Mouse (Mus musculus) cerebellum, postnatal 14 days (tissue): ENCODE results near the gene Arhgap17.

Experiments used
- DNase-seq, 2 experiments: peaks; one replicate each; pipeline ENCODE4 v3.0.0; 2021; ENCODE audit warnings: mixed read lengths in 2 of 2

The Arhgap17 gene

GRCm38 (mm10) chr7:123276568-123276967 is 93.1 kb downstream of the Arhgap17 start:
- no peak for DNase-seq

DNA sequence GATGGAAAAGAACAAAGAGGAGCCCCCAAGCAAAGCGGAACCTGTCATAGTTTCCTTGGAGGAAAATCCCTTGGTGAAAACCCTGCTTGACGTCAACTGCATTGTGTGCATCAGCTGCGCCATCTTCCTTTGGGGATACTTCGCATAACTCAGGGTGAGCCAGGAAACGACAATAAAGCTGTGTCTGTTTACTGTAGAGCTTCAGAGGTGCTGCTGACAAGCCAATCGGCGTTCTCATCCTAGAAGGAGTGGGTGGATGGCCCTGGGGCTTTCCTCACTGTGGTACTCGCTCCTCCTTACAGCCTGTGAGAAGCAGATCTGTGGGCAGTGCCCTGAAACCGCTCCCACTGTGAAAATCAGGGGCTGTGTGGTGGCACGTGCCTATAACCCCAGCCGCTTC is 96.7 kb downstream of the Arhgap17 start:
- DNase-seq: no peak

GRCm38 (mm10) chr7:123258103-123258502 is 111.6 kb downstream of the Arhgap17 start:
- no peak for DNase-seq

DNA sequence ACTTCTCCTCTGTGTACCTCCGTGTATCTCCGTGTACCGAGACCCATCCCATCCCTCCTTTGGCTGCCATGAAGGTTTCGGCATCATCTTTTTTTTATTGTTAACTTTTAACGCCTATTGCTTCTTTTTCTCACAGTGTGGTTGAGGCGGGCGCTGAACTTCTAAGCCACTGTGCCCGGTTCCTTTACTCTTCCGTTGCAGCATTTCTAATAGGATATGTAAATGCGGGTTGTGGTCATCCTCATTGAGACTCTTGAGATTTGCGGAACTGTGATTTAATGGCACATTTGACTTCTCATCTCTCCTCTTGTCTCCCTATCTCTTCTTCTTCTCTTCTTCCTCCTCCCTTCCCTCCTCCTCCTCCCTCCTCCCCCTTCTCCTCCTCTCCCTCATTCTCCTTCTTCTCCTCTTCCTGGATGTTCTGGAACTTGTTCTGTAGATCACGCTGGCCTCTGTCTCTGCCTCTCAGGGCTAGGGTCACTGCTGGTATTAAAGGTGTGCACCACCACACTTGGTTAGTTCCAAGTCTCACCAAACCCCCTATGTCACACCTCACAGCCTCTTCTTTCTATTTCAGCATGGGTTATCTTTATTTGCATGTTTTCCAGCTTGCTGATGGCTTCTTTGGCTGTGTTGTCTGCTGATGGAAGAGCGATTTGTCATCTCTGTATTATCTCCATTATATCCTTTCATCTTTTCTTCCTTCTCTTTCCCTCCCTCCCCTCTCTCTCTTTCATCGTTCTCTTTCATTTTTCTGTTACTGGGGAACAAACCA is 115.3 kb downstream of the Arhgap17 start:
- DNase-seq: no peak

DNA sequence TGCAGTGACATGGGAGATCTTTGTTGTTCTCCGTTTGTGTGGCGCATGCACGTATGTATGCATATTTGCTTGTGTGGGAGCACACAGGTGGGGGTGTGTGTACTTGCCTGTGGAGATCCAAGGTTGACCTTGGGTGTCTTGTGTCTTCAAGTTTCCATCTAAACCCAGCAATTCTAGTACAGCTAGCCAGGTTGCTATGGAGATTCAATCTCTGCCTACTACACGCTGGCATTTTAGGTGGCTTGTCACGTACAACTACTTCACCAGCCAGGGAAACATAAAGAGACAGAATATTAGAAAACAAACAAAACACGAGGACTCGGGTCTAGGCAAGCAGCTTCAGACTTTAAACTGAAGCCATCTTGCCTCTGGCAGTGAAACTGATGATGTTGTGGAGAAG is 116.3 kb downstream of the Arhgap17 start:
- DNase-seq: no peak

DNA sequence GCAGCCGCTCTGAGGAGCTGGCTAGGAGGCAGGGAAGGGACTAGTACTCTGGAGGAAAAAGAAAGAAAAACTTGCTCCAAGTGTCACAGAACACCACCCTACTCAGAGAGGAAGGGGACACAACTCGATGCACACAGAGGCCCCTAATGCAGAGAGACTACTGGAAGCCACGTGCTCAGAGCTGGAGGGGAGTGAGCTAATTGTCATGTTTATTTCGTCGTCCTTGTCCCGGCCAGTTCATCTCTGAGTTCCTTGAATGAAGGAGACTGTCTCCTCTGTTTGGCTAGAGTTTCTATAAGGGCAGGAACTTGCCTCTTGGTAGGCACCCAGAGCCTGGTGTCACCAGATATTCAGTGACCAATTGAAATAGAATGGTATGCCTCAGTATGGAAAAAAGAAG is 118.4 kb downstream of the Arhgap17 start:
- no peak for DNase-seq

DNA sequence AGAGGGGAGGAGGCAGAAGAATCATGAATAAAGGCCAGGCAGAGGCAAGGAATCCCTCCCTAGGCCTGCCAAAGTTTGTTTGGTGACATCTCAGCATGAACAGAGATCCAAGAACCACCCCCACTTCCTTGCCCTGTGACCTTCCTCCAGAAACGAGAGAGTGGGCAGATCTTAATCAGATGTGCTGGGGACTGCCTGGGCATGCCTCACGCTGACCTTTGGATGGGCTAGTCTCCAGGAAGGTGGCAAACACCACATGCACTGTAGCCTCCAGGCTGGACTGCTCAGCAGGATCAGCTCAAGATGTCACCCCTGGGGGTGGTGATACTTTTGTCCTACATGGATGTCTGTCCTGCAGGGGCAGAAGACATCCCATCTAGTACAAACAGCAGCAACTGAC is 121.5 kb downstream of the Arhgap17 start:
- no peak for DNase-seq

DNA sequence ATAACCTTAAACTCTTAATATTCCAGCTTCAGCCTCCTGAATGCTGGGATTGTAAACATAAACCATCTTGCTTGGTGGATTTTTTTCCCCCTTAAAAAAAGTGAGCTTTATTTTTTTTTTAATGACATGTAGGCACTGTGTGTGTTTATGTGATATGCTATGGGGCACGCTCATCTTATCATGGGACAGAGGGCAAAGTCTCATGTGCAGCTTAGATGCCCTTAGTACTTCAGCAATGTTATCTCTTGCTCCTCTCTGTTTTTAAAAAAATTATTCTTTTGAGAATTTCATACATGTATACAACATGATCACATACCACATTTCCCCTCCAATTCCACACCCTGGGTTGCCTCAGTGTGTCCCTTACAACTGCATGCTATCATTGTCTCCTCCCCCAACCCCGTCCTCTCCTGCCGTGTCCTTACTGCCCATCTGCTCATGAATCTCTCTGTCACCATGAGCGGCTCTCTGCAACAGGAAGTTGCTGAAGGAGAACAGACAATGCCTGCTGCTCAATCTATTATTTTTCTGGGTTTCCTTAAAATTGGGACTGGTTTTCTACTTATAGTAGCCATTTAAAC is 123.1 kb downstream of the Arhgap17 start:
- DNase-seq: no peak

DNA sequence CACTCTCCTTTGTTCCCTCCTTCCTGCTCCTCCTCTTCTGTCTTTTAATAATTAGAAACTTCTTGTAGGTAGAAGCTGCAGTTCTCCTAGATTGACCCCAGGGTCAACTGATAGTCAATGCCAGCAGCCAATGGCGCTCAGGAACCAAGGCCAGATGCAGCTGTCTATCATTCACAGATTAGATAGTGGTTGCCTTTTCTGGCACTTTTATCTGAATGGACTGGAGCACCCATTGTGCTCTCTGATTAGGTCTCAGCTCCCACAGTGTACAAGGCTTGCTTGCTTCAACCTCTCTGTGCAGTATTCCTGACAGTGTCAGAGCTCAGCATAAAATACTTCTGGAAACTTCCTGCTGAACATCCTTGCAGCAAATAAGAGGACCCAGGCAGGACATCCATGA is 124.9 kb downstream of the Arhgap17 start:
- DNase-seq: no peak

GRCm38 (mm10) chr7:123242241-123242640 is 127.5 kb downstream of the Arhgap17 start:
- DNase-seq: no peak

DNA sequence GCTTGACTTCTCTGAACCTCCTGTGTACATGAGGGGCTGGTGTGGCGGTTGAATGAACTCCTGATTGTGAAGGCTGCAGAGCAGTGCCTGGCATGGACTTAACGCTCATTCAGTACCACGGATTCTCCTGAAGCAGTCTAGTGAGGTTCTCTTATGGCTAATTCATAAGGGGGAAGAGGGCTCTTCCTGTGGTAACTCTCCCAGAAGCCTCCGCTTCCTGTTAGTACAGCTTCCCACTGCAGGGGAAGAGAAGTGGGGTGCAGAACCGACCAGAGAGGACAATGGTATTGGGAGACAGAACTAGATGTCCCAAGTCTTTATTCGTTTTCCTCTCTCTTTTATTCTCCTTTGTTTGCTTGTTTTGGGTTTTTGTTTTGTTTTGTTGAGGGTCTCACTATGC is 129.7 kb downstream of the Arhgap17 start:
- DNase-seq: no peak

DNA sequence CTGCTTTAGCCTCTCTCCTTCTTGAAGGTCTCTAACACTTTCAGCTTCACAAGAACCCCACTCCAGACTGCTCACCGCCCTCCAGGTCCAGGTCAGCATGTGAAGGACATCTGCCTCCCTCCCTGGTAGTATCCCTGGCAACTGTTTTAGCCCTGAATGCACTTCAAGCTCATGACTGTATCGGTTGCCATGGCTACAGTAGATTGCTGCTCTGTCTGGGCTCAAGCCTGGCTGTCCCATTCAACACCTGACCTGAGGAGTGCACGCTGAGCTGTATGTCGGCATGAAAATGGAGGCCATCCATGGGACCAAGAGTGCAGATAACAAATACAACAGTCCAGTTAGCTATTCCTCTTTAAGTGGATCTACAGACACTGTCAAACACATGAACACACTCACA is 131.1 kb downstream of the Arhgap17 start:
- no peak for DNase-seq

- no peak for DNase-seq
Observed at GRCm38 (mm10) chr7:123235449-123235848, 134.3 kb downstream of the Arhgap17 start.
